26 mouse cellular contexts compared by ENCODE assay signal in the genomic region with DNA sequence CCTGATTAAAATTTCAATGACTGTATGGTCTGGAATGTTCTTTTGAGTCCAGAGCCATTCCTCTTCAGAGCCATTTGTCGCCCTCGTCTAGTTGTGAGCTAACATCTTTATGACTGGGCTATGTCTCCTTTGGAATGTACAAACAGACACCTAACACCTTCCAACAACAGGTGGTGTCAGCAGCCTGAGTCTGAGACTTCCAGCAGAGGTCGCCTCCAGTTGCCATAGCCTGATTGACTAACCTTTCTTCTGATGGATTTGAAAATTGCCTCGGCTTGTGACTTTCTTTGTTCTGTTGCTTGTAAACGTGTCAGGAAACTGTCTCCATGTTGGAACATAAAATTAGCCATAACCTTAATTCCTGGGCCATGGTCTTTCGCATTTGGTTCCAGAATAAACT.
DNase-seq lines count a peak whose midpoint lies in the region; ATAC-seq and TF ChIP-seq lines count a peak whose summit lies in the region.
"Had no signal": no experiment of that assay in that cellular context is flagged by ENCODE, and none has a peak within 500 bp of the region (broad histone marks: within the 10 kb centered on the region; RNA-seq: fewer than 3 reads in every experiment).

No protein-coding gene starts in this region.

- ATAC-seq in heart, embryonic 11.5 days (replicated peaks; ENCODE audit: insufficient number of reproducible peaks, low FRiP score, low TSS enrichment) = no peak
- ATAC-seq in Patski = no peak
- ATAC-seq in midbrain, embryonic 13.5 days = no peak
- ATAC-seq: forebrain, embryonic 13.5 days; inflammation-experienced regulatory T-cells, adult 6 months; midbrain, embryonic 16.5 days had no signal

- H3K36me3 ChIP-seq in heart, embryonic 11.5 days (ENCODE audit: control insufficient read depth, insufficient read depth, low read length) = no peaks in the 10 kb centered on the region
- H3K36me3 ChIP-seq in midbrain, embryonic 13.5 days = no peaks in the 10 kb centered on the region
- H3K36me3 ChIP-seq: G1E; heart, embryonic 12.5 days; hindbrain, embryonic 12.5 days; limb, embryonic 13.5 days; liver, embryonic 13.5 days; stomach, embryonic 15.5 days had no signal

- TF ChIP-seq CTCF in Patski (IDR thresholded peaks at IDR 0.05) = peak; percentile 25

- H3K9me3 ChIP-seq in heart, embryonic 11.5 days (replicated peaks; ENCODE audit: control insufficient read depth, low read length) = no peaks in the 10 kb centered on the region
- no peaks in the 10 kb centered on the region for H3K9me3 ChIP-seq in midbrain, embryonic 13.5 days
- H3K9me3 ChIP-seq: forebrain, embryonic 13.5 days; G1E; hindbrain, embryonic 12.5 days; liver, embryonic 13.5 days; stomach, embryonic 15.5 days had no signal

- in situ Hi-C loops in Patski (cut with MboI; ENCODE audit: low pct_unique_long_range_greater_than_20kb) = no loop called here

- peak; percentile 36 for DNase-seq in heart, adult 11 months
- peak; percentile 3 to 24 for DNase-seq in kidney, postnatal 36 days
- no peak for DNase-seq in kidney, adult 9 months
- DNase-seq in Patski (ENCODE audit: low read depth, low spot score) = no peak
- no peak for DNase-seq in layer of hippocampus, postnatal 14 days (ENCODE audit: low spot score in 2 of 2)
- DNase-seq: adrenal gland, adult 2 months; cerebellum, adult 8-10 months; gastrocnemius, postnatal 14 days; heart, postnatal 14 days; layer of hippocampus, postnatal 36 days; liver, embryonic 13.5 days; lung, embryonic 14.5 days; lung, postnatal 36 days; right cerebral cortex, postnatal 25 days; thymus, adult 2 months had no signal

- H3K27me3 ChIP-seq in heart, embryonic 11.5 days (ENCODE audit: control insufficient read depth, insufficient read depth, low read length) = no peaks in the 10 kb centered on the region
- H3K27me3 ChIP-seq in Patski = no peaks in the 10 kb centered on the region
- H3K27me3 ChIP-seq in midbrain, embryonic 13.5 days = no peaks in the 10 kb centered on the region
- H3K27me3 ChIP-seq: forebrain, embryonic 13.5 days; heart, embryonic 12.5 days; hindbrain, embryonic 12.5 days; limb, embryonic 13.5 days; liver, embryonic 13.5 days; stomach, embryonic 15.5 days had no signal

- no peak overlapping the region for H3K27ac ChIP-seq in heart, embryonic 11.5 days (ENCODE audit: low read depth, low read length)
- H3K27ac ChIP-seq in midbrain, embryonic 13.5 days = no peak overlapping the region
- H3K27ac ChIP-seq: forebrain, embryonic 13.5 days; hindbrain, embryonic 12.5 days; limb, embryonic 13.5 days; liver, embryonic 13.5 days; stomach, embryonic 15.5 days had no signal

- no peak overlapping the region for H3K4me2 ChIP-seq in heart, embryonic 11.5 days
- no peak overlapping the region for H3K4me2 ChIP-seq in midbrain, embryonic 13.5 days (replicated peaks)
- H3K4me2 ChIP-seq: forebrain, embryonic 13.5 days; heart, embryonic 12.5 days; hindbrain, embryonic 12.5 days; limb, embryonic 13.5 days; liver, embryonic 13.5 days; lung, embryonic 14.5 days; stomach, embryonic 15.5 days had no signal

- POLR2A ChIA-PET in Patski (lab: Charles Lee) = no interaction called here

- no peaks in the 10 kb centered on the region for H3K4me1 ChIP-seq in heart, embryonic 11.5 days (ENCODE audit: control insufficient read depth, insufficient read depth, low read length)
- H3K4me1 ChIP-seq in midbrain, embryonic 13.5 days (replicated peaks) = no peaks in the 10 kb centered on the region
- H3K4me1 ChIP-seq: forebrain, embryonic 13.5 days; hindbrain, embryonic 12.5 days; limb, embryonic 13.5 days; liver, embryonic 13.5 days; stomach, embryonic 15.5 days had no signal

- no peak overlapping the region for H3K4me3 ChIP-seq in heart, embryonic 11.5 days (ENCODE audit: low read depth, low read length)
- H3K4me3 ChIP-seq in midbrain, embryonic 13.5 days (replicated peaks) = no peak overlapping the region
- H3K4me3 ChIP-seq: erythroblast, embryonic 14.5 days; forebrain, embryonic 13.5 days; heart, embryonic 12.5 days; hindbrain, embryonic 12.5 days; limb, embryonic 13.5 days; liver, embryonic 13.5 days; stomach, embryonic 15.5 days had no signal

- no peak overlapping the region for H3K9ac ChIP-seq in heart, embryonic 11.5 days (ENCODE audit: low read depth, low read length)
- H3K9ac ChIP-seq in midbrain, embryonic 13.5 days (replicated peaks) = no peak overlapping the region
- H3K9ac ChIP-seq: forebrain, embryonic 13.5 days; heart, embryonic 12.5 days; hindbrain, embryonic 12.5 days; limb, embryonic 13.5 days; liver, embryonic 13.5 days; lung, embryonic 14.5 days; stomach, embryonic 15.5 days had no signal

- WGBS in heart, embryonic 11.5 days (ENCODE audit: insufficient replicate concordance) = 79% methylated on average over 6 of the region's 6 CpGs
- WGBS in midbrain, embryonic 13.5 days = 84% methylated on average over 6 of the region's 6 CpGs

- CTCF ChIA-PET in Patski (lab: Charles Lee) = interaction anchor here (3.1 kb wide), 1 partner anchor 13 kb away, joined by 11 read pairs; no protein-coding TSS in a partner anchor

Comparison
In these comparisons a context has a peak if more than half of its experiments do, and no peak if none do; other contexts are left out.
1. DNase-seq: peak in heart, adult 11 months (single experiment) and kidney, postnatal 36 days (2 of 2); none in kidney, adult 9 months (single experiment), Patski (single experiment) and layer of hippocampus, postnatal 14 days (0 of 2).